Mouse (Mus musculus): ENCODE measurements around the gene Gm21188. TPM values are rescaled to one million over a fixed set of nuclear protein-coding genes. Genes with fewer than 3 reads are reported as not detected.

Gm21188 gene
- total RNA-seq, 1 experiment from 2014 or later: 18.7 TPM

Other genes with a start within 250 kb of the Gm21188 start
- gene AF067063, start 222.0 kb downstream of the Gm21188 start, total RNA-seq (2017): not detected in 2 replicates
- gene D13Ertd608e, start 216.2 kb downstream of the Gm21188 start, total RNA-seq (2017): not detected in 2 replicates
- not detected in 2 replicates for gene Tcstv1, start 157.4 kb downstream of the Gm21188 start, total RNA-seq (2017)
- gene Gm21761, start 122.9 kb downstream of the Gm21188 start, total RNA-seq (2017): not detected in 2 replicates
- gene B020031M17Rik, start 101.4 kb downstream of the Gm21188 start, total RNA-seq (2017): not detected in 2 replicates
- not detected in 2 replicates for gene Gm36079, start 25.2 kb downstream of the Gm21188 start, total RNA-seq (2017)
- gene Gm20767, start 88.1 kb upstream of the Gm21188 start, total RNA-seq (2017): not detected in 2 replicates
- gene Gm21818, start 120.2 kb upstream of the Gm21188 start, total RNA-seq (2017): not detected in 2 replicates
- gene Gm21762, start 163.8 kb upstream of the Gm21188 start, total RNA-seq (2017): not detected in 2 replicates
- gene Gm21731, start 186.9 kb upstream of the Gm21188 start, total RNA-seq (2017): not detected in 2 replicates
- 0.93 TPM in 1 of 2 replicates, not detected in the other for gene AF067061, start 210.9 kb upstream of the Gm21188 start, total RNA-seq (2017)
- 11.7 and 20.7 TPM in 2 replicates for gene BC147527, start 248.2 kb upstream of the Gm21188 start, total RNA-seq (2017)

Data from neutrophil, adult 5-6 weeks (primary cell).